Mouse (Mus musculus) intestine, embryonic 14.5 days (tissue): ENCODE measurements around the gene Man1a2. TPM values are rescaled to one million over a fixed set of nuclear protein-coding genes. Genes with fewer than 3 reads are reported as not detected.

ENCODE experiments used
- ATAC-seq: fragments of 200-750 bp; cut with Nextera tagmentation; replicated peaks from 2 replicates; pipeline ENCODE4 v1.8.0; 2017; ENCODE audit warnings: low read depth, moderate number of reproducible peaks, moderate TSS enrichment, moderate library complexity; ENCODE audit not compliant: low FRiP score, low TSS enrichment
- DNase-seq: peaks from one replicate; pipeline ENCODE4 v3.0.0-alpha.2; 2018; ENCODE audit warnings: low spot score
- H3K27ac ChIP-seq: fragments of 300-500 bp; sonication (generic); 2 replicates; pipeline ENCODE4 v1.5.1; 2014; ENCODE audit warnings: low read depth, mild to moderate bottlenecking, control low read depth
- H3K27me3 ChIP-seq: fragments of 300-500 bp; sonication (generic); replicated peaks from 2 replicates; pipeline ENCODE4 v1.6.1; 2014; ENCODE audit warnings: low read length, control low read depth; ENCODE audit not compliant: control insufficient read depth, insufficient read depth
- H3K36me3 ChIP-seq: fragments of 300-500 bp; sonication (generic); 2 replicates; pipeline ENCODE4 v1.6.1; 2014; ENCODE audit warnings: low read length, control low read depth; ENCODE audit not compliant: control insufficient read depth, insufficient read depth
- H3K4me1 ChIP-seq: fragments of 300-500 bp; sonication (generic); replicated peaks from 2 replicates; pipeline ENCODE4 v1.6.1; 2014; ENCODE audit warnings: low read length, control low read depth, mixed read lengths; ENCODE audit not compliant: control insufficient read depth, insufficient read depth
- H3K4me2 ChIP-seq: fragments of 300-500 bp; sonication (generic); 2 replicates; pipeline ENCODE4 v1.6.1; 2014; ENCODE audit warnings: low read length
- H3K4me3 ChIP-seq: fragments of 300-500 bp; sonication (generic); 2 replicates; pipeline ENCODE4 v1.5.1; 2014; ENCODE audit warnings: low read depth, low read length, control low read depth, mixed read lengths
- H3K9ac ChIP-seq: fragments of 300-500 bp; sonication (generic); 2 replicates; pipeline ENCODE4 v1.6.1; 2014; ENCODE audit warnings: mild to moderate bottlenecking, low read length
- H3K9me3 ChIP-seq: fragments of 300-500 bp; sonication (generic); 2 replicates; pipeline ENCODE4 v1.6.1; 2016; ENCODE audit warnings: low read length, control low read depth; ENCODE audit not compliant: control insufficient read depth
- WGBS: fragments of 180-500 bp; shearing (Covaris S2); extraction: QIAGEN DNeasy Blood & Tissue Kit; methylation state at CpG from one replicate; pipeline ENCODE4 v1.1.7; 2014; 5-methylcytosine and 5-hydroxymethylcytosine counted together
- polyA plus RNA-seq: library from polyadenylated mRNA; unstranded; fragments of >200 nt; fragmentation: Nextera tagmentation; extraction: Ambion mirVana; gene quantifications from 2 replicates; pipeline ENCODE4 v1.2.1, GENCODE M21; 2014

The Man1a2 gene
- polyA plus RNA-seq, 1 experiment from 2014 or later = 97.2 TPM

DNA sequence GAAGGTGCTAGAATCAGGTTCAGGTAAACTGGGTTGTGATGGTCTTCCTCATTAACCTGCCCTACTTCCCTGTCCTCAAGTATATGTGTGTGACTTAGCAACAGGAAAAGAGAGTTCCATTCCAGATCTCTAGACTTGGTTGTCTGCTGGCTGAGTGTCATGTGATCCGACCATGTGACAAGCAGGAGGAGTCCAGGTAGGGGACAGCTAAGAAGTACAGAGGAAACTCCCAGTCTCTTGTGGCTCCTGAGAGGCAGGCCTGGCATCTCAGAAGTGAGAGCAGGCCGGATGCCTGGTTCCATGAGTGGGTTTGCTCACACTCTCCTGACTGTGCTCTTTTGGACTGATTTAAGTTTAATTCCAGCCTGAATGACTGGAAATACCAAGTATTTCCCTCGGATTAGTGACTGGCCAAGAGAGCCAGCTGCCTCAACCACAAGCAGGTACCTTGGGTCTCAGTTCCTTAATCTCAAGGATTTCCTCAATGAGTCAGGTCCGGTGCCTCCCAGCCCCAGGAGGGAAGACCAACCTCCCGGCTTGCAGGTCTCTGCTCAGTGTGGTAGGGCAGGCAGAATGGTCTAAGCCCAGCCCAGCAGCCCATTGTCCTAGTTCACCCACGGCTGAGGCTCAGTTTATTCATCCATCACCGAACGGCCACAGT, 170.1 kb downstream of the Man1a2 start:
- no peak for DNase-seq
- Histone ChIP-seq H3K4me2 (no peak overlapping the region), H3K27ac (no peak overlapping the region), H3K27me3 (no peaks in the 10 kb centered on the region), H3K9ac (no peak overlapping the region), H3K9me3 (no peaks in the 10 kb centered on the region), H3K36me3 (no peaks in the 10 kb centered on the region), H3K4me3 (no peak overlapping the region), H3K4me1 (no peaks in the 10 kb centered on the region)
- WGBS = 81% methylated on average over 8 of the region's 8 CpGs
- no peak for ATAC-seq

Other genes starting within 250 kb of the Man1a2 start
- gene Tent5c, start 196.2 kb downstream of the Man1a2 start, polyA plus RNA-seq = 3.8 and 8.0 TPM in 2 replicates
- 0.31 and 0.32 TPM in 2 replicates for gene Vtcn1, start 140.0 kb upstream of the Man1a2 start, polyA plus RNA-seq
- 4.5 and 5.9 TPM in 2 replicates for gene Trim45, start 236.7 kb upstream of the Man1a2 start, polyA plus RNA-seq